Mouse (Mus musculus) testis, adult 2 months (tissue): ENCODE results near the gene Col8a2. TPM values are rescaled to one million over a fixed set of nuclear protein-coding genes. Genes with fewer than 3 reads are reported as not detected.

Experiments used
- H3K27ac ChIP-seq: fragments of 200-500 bp; 2 replicates; pipeline ENCODE4 v1.5.1; 2012; ENCODE audit warnings: low read depth, low read length; ENCODE audit not compliant: control insufficient read depth, insufficient read depth
- H3K27me3 ChIP-seq: fragments of 200-500 bp; 2 replicates; pipeline ENCODE4 v1.6.1; 2012; ENCODE audit warnings: mild to moderate bottlenecking, low read length, moderate library complexity; ENCODE audit not compliant: control insufficient read depth, insufficient read depth
- H3K36me3 ChIP-seq: fragments of 200-500 bp; 2 replicates; pipeline ENCODE4 v1.6.1; 2012; ENCODE audit warnings: mild to moderate bottlenecking, low read length; ENCODE audit not compliant: control insufficient read depth, insufficient read depth
- H3K4me1 ChIP-seq: fragments of 200-500 bp; 2 replicates; pipeline ENCODE4 v1.6.1; 2012; ENCODE audit warnings: low read length; ENCODE audit not compliant: control insufficient read depth, insufficient read depth
- H3K4me3 ChIP-seq: fragments of 200-500 bp; 2 replicates; pipeline ENCODE4 v1.5.1; 2012; ENCODE audit warnings: low read depth, mild to moderate bottlenecking, low read length, moderate library complexity, mixed read lengths; ENCODE audit not compliant: control insufficient read depth
- CTCF ChIP-seq: fragments of 200-500 bp; IDR thresholded peaks from 2 replicates; pipeline ENCODE4 v1.5.1; 2012; ENCODE audit warnings: low read depth, mild to moderate bottlenecking, inconsistent platforms, low read length, moderate library complexity; ENCODE audit not compliant: control insufficient read depth, insufficient read depth, insufficient replicate concordance
- POLR2A ChIP-seq: fragments of 200-500 bp; IDR thresholded peaks from 2 replicates; pipeline ENCODE4 v1.6.1; 2012; ENCODE audit warnings: low read depth, mild to moderate bottlenecking, inconsistent platforms, low read length, moderate library complexity; ENCODE audit not compliant: control insufficient read depth
- polyA plus RNA-seq: library from polyadenylated mRNA; depleted of rRNA; stranded (reverse); fragments of >200 nt; gene quantifications from 2 replicates; pipeline ENCODE4 v1.2.3, GENCODE M21; 2012

The Col8a2 gene
- polyA plus RNA-seq, 1 experiment = 0.48 TPM

DNA sequence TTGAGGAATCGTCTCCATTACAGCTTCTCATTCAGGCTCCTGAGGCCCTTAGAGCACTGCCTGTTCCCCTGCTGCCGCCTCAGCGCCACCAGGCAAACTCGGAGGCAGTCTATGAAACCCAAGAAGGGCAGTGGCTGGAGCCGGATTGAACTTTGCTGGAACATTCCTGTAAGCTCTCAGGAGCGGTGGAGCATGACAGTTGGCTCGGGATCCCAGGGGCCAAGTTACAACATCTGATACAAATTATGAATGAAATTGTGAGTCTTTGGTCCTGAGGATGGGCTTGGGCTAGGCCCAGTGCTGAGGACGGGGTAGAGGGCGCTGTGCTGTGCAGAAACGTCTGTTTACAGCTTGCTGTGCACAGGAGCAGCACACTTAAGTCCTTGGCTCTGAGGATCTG is 27.8 kb downstream of the Col8a2 start:
- H3K4me3 ChIP-seq = no peak overlapping the region
- peaks cover 8% of the 10 kb centered on the region; the same call in 1 of the 2 replicates for H3K4me1 ChIP-seq
- H3K27me3 ChIP-seq = no peaks in the 10 kb centered on the region
- TF ChIP-seq POLR2A (no peak), CTCF (no peak)
- H3K27ac ChIP-seq = no peak overlapping the region
- no peaks in the 10 kb centered on the region for H3K36me3 ChIP-seq

DNA sequence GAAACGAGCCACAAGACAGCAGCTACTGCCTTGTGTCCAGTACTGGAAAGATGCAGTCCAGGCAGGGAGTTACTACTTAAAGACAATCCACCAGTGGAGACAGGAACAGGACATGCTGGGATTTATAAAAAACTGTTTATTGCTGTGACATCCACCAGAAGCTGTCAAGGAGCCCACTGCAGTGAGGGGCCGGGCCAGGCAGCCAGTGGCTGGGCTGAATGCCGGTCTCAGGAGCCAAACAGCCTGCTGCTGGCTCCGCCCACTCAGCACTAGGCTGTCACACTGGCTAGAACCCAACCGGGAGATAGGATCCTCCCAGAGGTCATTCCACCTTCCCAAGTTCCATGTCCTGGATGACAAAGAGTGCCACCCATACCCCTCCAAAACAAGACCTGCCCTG is 29.3 kb downstream of the Col8a2 start:
- no peaks in the 10 kb centered on the region for H3K36me3 ChIP-seq
- no peak overlapping the region for H3K27ac ChIP-seq
- no peaks in the 10 kb centered on the region for H3K27me3 ChIP-seq
- no peak for TF ChIP-seq CTCF
- no peak for TF ChIP-seq POLR2A
- H3K4me3 ChIP-seq = no peak overlapping the region
- H3K4me1 ChIP-seq = peaks cover 3% of the 10 kb centered on the region

DNA sequence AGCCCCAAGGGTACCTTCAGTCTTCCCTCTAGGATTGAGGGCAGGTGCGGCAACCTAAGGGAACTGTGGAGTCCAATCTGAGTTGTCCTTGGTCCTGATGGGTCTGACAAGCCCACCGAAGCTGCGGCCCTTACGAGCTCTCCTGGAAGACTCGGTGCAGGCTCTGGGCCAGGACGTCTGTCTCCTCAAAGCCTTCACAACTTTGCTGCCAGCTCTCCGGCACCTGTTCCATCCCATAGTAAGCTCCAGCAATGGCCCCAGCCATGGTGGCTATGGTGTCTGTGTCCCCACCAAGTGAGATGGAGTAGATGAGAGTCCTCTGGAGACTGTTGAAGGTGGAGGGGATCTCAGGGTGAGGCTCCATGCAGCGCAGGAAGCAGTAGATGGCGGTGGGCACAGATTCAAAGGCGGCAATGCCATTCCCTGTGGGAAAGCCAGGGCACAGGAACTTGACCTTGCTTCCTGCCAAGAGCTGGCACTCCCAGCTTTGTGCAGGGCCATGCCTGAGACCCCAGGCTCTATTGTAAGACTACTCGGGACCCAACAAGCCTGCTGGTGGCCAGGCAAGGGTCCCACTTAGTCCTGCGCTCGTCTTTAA is 29.9 kb downstream of the Col8a2 start:
- Histone ChIP-seq H3K4me3 (no peak overlapping the region), H3K36me3 (no peaks in the 10 kb centered on the region), H3K27ac (no peak overlapping the region), H3K4me1 (peaks cover 3% of the 10 kb centered on the region), H3K27me3 (no peaks in the 10 kb centered on the region)
- no peak for TF ChIP-seq POLR2A
- TF ChIP-seq CTCF = no peak

DNA sequence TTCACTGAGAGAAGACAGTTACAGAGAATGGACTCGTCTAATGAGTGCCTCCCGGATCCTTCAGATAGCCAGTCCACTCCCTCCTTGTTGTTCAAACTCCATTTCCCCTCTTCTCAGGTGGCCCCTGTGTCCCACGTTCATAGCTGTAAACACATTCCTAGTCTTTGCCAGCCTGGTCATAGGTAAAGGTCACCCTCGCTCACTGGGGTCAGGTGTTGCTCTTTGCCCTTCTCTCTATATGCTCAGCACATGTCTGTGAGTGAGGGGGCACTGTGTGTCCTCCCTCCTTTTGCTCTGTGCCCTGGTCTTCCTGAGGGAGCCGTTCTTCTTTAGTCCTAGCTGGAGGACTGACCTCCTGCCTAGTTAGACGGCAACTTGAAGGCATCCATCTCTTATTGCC is 33.2 kb downstream of the Col8a2 start:
- H3K27me3 ChIP-seq = no peaks in the 10 kb centered on the region
- H3K4me3 ChIP-seq = no peak overlapping the region
- H3K27ac ChIP-seq = no peak overlapping the region
- peaks cover 6% of the 10 kb centered on the region for H3K4me1 ChIP-seq
- no peaks in the 10 kb centered on the region for H3K36me3 ChIP-seq
- TF ChIP-seq POLR2A = no peak
- TF ChIP-seq CTCF = no peak

DNA sequence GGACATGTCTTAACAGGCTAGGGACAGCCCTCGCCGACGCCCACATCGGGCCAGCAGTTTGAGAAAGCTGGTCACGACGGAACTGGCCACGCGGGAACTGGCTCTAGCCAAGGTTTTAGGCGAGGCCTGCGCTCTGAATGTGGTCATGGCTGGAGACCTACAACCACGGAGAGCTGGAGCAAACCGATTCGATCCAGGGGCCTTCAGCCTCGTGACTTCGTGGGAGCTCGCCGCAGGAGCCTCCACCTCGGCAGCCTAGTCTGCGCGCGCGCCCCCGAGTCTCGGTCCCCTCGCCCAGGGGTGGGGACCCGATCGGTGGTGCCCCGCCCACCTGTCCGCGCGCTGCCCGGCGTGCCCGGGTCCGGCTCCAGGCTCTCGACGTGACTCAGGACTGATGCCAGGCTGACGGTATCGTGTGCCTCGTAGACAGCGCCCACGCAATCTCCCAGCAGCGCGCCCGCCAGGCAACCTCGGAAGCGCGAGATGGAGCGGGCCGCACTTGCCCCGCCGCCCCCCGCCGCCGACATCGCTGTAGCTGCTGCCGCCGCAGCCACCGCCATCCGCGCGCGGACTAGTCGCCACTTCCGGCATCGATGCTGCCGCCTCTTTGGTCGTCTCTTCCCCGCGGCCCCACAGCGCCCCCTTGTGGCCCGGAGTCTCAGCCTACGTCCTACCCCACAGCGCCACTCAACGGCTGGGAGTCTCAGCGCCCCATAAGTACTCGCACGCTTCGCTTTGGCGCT is 34.7 kb downstream of the Col8a2 start, which contains the start of gene Adprhl2:
TSS of gene Adprhl2 (minus strand) at position 593 of the 743 bp plus-strand sequence.
- H3K4me3 ChIP-seq = peak within 1 kb of the TSS; percentile 82
- H3K27ac ChIP-seq = peak within 1 kb of the TSS; percentile 5
- no peaks in the 10 kb centered on the region for H3K36me3 ChIP-seq
- peak; percentile 75 for TF ChIP-seq POLR2A
- TF ChIP-seq CTCF = peak; percentile 99
- no peaks in the 10 kb centered on the region for H3K27me3 ChIP-seq
- H3K4me1 ChIP-seq = peaks cover 16% of the 10 kb centered on the region

DNA sequence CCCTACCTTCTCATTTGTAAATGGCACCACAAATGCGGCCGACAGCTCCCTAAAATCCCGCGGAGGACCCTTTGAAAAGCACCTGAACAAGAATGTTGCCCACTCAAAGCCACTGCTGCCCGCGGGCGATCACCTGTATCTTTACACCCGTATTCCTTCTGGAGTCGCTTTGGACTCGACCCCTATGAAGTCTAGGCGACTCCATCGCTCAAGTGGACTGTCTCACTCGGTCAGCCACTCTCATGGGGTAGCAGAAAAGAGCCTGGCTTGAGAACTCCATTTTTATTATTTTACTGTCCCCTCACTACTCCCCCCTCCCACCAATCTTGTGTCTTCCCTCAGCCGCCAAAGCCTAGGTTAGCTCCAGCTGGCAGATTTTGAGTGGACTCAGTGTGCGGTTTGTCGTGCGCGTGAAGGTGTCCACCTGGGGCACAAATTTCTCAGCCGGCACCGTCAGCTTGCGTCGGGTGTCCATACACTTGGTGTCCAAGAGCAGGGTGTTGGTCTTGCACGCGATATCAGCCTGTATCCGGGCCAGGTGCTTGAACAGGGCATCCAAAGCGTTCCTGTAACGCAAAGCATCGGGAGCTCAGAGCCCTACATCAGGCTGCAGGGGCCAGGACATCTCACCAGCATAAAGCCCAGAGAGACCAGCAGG is 35.4 kb downstream of the Col8a2 start:
- H3K27ac ChIP-seq = no peak overlapping the region
- no peaks in the 10 kb centered on the region for H3K27me3 ChIP-seq
- H3K36me3 ChIP-seq = no peaks in the 10 kb centered on the region
- TF ChIP-seq POLR2A (no peak; the same call in 1 of the 2 replicates), CTCF (no peak)
- H3K4me1 ChIP-seq = peaks cover 16% of the 10 kb centered on the region
- H3K4me3 ChIP-seq = peak overlapping the region; percentile 82

DNA sequence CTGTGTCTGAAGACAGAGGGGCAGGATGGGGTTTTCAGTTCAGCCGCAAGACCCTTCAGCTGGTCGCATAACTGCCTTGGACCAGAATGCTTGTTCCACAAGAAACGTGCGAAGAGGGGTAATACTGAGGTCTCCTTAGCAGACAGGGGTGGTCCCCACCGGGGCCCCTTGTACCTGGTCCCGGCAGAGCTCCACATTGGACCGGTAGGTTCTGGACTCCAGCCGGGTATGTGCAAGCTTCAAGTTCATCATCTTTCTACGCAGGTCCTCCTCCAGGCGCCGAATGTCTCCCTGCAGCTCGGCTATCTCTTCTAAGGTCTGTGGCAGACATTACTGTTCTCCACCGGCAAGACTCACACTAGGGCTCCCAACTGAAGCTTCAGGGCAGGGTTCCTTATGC is 36.1 kb downstream of the Col8a2 start:
- peak overlapping the region; percentile 82 for H3K4me3 ChIP-seq
- H3K4me1 ChIP-seq = peaks cover 16% of the 10 kb centered on the region
- H3K27me3 ChIP-seq = no peaks in the 10 kb centered on the region
- H3K27ac ChIP-seq = no peak overlapping the region
- no peaks in the 10 kb centered on the region for H3K36me3 ChIP-seq
- no peak for TF ChIP-seq CTCF
- no peak for TF ChIP-seq POLR2A
